Mouse (Mus musculus) brain, embryonic 14.5 days (tissue): ENCODE results near the gene Mdga1.

ENCODE experiments used
- CTCF ChIP-seq: fragments of 200-500 bp; IDR thresholded peaks from 2 replicates; pipeline ENCODE4 v1.5.1; 2012; ENCODE audit warnings: inconsistent platforms, mild to moderate bottlenecking, moderate library complexity, borderline replicate concordance; ENCODE audit not compliant: insufficient read depth, insufficient read length; ENCODE audit errors: extremely low read depth
- POLR2A ChIP-seq: fragments of 200-500 bp; IDR thresholded peaks from 2 replicates; pipeline ENCODE4 v1.6.1; 2012; ENCODE audit warnings: mild to moderate bottlenecking, inconsistent platforms, borderline replicate concordance; ENCODE audit not compliant: poor library complexity, insufficient read depth, insufficient read length, severe bottlenecking; ENCODE audit errors: extremely low read depth

DNA sequence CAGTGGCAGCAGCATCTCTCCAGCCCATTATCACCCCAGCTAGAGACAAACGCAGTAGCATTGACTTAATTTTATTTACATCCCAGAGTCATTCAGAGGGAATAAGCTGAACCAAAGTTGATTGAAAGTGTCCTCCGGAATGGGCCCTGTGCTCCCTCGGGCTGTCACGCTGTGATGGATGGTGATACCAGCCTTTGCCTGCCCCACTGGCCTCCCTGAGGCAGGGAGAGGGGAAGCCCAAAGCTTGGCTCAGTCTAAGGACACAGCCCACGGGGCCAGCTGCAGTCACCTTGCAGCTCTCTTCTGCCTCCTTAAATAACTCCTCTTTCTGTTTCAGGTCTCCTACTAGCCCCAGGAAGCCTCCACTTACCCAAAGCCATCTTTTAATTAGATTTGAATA is 18.3 kb upstream of the Mdga1 start:
- TF ChIP-seq CTCF, result no peak
- no peak for TF ChIP-seq POLR2A
